Mouse (Mus musculus) MEL (cell line): ENCODE measurements around the gene Dock7. TPM values are rescaled to one million over a fixed set of nuclear protein-coding genes. Genes with fewer than 3 reads are reported as not detected.

Source experiments
- DNase-seq: peaks from one replicate; pipeline ENCODE4 v3.0.0; 2011; ENCODE audit warnings: low read depth, low spot score
- H3K27ac ChIP-seq: 2 replicates; pipeline ENCODE4 v1.5.1; 2012; ENCODE audit warnings: low read depth, mild to moderate bottlenecking, control low read depth, low read length, moderate library complexity; ENCODE audit not compliant: control insufficient read depth
- H3K27me3 ChIP-seq, 2 experiments: fragments of 150-350 bp in 1 of 2; sonication (generic) in 1 of 2; 2 replicates each; pipeline ENCODE4 v1.6.1; 2012; ENCODE audit warnings: low read length in 2 of 2, mild to moderate bottlenecking in 2 of 2, improper control_type of control experiment in 1 of 2, moderate library complexity in 1 of 2; ENCODE audit not compliant: insufficient read depth in 2 of 2, control insufficient read depth in 1 of 2
- H3K36me3 ChIP-seq, 2 experiments: 2 replicates each; pipeline ENCODE4 v1.6.1; 2012 to 2014; ENCODE audit warnings: low read length in 2 of 2, improper control_type of control experiment in 1 of 2, inconsistent platforms in 1 of 2, mild to moderate bottlenecking in 1 of 2; ENCODE audit not compliant: insufficient read depth in 2 of 2, control insufficient read depth in 1 of 2
- H3K4me1 ChIP-seq, 2 experiments: fragments of 150-350 bp in 1 of 2; sonication (generic) in 1 of 2; 2 replicates each; pipeline ENCODE4 v1.6.1; 2012; ENCODE audit warnings: low read length in 2 of 2, improper control_type of control experiment in 1 of 2, mild to moderate bottlenecking in 1 of 2; ENCODE audit not compliant: insufficient read depth in 2 of 2, control insufficient read depth in 1 of 2
- H3K4me3 ChIP-seq, 2 experiments: fragments of 150-350 bp in 1 of 2; sonication (generic) in 1 of 2; 2 replicates each; pipeline ENCODE4 v1.5.1; 2012; ENCODE audit warnings: low read depth in 2 of 2, low read length in 2 of 2, mild to moderate bottlenecking in 2 of 2, moderate library complexity in 2 of 2, control low read depth in 1 of 2, improper control_type of control experiment in 1 of 2; ENCODE audit not compliant: control insufficient read depth in 1 of 2, insufficient read depth in 1 of 2
- H3K79me2 ChIP-seq: 2 replicates; pipeline ENCODE4 v1.6.1; 2012; ENCODE audit warnings: mild to moderate bottlenecking, low read length, moderate library complexity; ENCODE audit not compliant: control insufficient read depth, poor library complexity, insufficient read depth
- H3K9ac ChIP-seq: 2 replicates; pipeline ENCODE4 v1.6.1; 2012; ENCODE audit warnings: low read depth, mild to moderate bottlenecking, control low read depth, low read length, moderate library complexity; ENCODE audit not compliant: control insufficient read depth, poor library complexity, severe bottlenecking
- H3K9me3 ChIP-seq: fragments of 150-350 bp; sonication (generic); replicated peaks from 2 replicates; pipeline ENCODE4 v1.6.1; 2012; ENCODE audit warnings: mild to moderate bottlenecking, low read length, improper control_type of control experiment, moderate library complexity; ENCODE audit not compliant: insufficient read depth
- CHD1 ChIP-seq: IDR thresholded peaks from 2 replicates; pipeline ENCODE4 v1.6.1; 2012; ENCODE audit warnings: low read depth, mild to moderate bottlenecking, inconsistent platforms, low read length, improper control_type of control experiment
- CTCF ChIP-seq, 3 experiments: IDR thresholded peaks in 2 of 3; conservative IDR thresholded peaks in 1 of 3; 2 replicates each; pipeline ENCODE4 v1.5.1; 2011 to 2012; ENCODE audit warnings: low read length in 3 of 3, low read depth in 2 of 3, mild to moderate bottlenecking in 2 of 3, improper control_type of control experiment in 1 of 3, inconsistent platforms in 1 of 3, mixed read lengths in 1 of 3, moderate library complexity in 1 of 3; ENCODE audit not compliant: control insufficient read depth in 1 of 3, insufficient read depth in 1 of 3, poor library complexity in 1 of 3, severe bottlenecking in 1 of 3
- E2F4 ChIP-seq: IDR thresholded peaks from 2 replicates; pipeline ENCODE4 v1.6.1; 2011; ENCODE audit warnings: low read depth, low read length, improper control_type of control experiment, borderline replicate concordance
- EP300 ChIP-seq, 2 experiments: IDR thresholded peaks; 2 replicates each; pipeline ENCODE4 v1.6.1; 2011; ENCODE audit warnings: improper control_type of control experiment in 2 of 2, low read length in 2 of 2, low read depth in 1 of 2, mild to moderate bottlenecking in 1 of 2
- ETS1 ChIP-seq: IDR thresholded peaks from 2 replicates; pipeline ENCODE4 v1.6.1; 2012; ENCODE audit warnings: low read depth, mild to moderate bottlenecking, inconsistent platforms, low read length, improper control_type of control experiment, moderate library complexity
- GABPA ChIP-seq: IDR thresholded peaks from 2 replicates; pipeline ENCODE4 v1.6.1; 2012; ENCODE audit warnings: low read depth, mild to moderate bottlenecking, inconsistent platforms, low read length, improper control_type of control experiment, moderate library complexity
- MAX ChIP-seq: IDR thresholded peaks from 2 replicates; pipeline ENCODE4 v1.6.1; 2011; ENCODE audit warnings: low read length, improper control_type of control experiment
- MAZ ChIP-seq: IDR thresholded peaks from 2 replicates; pipeline ENCODE4 v1.6.1; 2012; ENCODE audit warnings: low read depth, mild to moderate bottlenecking, inconsistent platforms, low read length, improper control_type of control experiment
- MYB ChIP-seq: IDR thresholded peaks from 2 replicates; pipeline ENCODE4 v1.6.1; 2011; ENCODE audit warnings: mild to moderate bottlenecking, low read depth, low read length, improper control_type of control experiment
- POLR2A ChIP-seq, 2 experiments: IDR thresholded peaks; 2 replicates each; pipeline ENCODE4 v1.6.1; 2011 to 2012; ENCODE audit warnings: low read length in 2 of 2, mild to moderate bottlenecking in 2 of 2, control low read depth in 1 of 2, improper control_type of control experiment in 1 of 2, low read depth in 1 of 2, moderate library complexity in 1 of 2; ENCODE audit not compliant: control insufficient read depth in 1 of 2, insufficient read depth in 1 of 2, poor library complexity in 1 of 2
- RAD21 ChIP-seq: IDR thresholded peaks from 2 replicates; pipeline ENCODE4 v1.6.1; 2011; ENCODE audit warnings: mild to moderate bottlenecking, low read depth, low read length, improper control_type of control experiment
- SIN3A ChIP-seq: IDR thresholded peaks from 2 replicates; pipeline ENCODE4 v1.6.1; 2012; ENCODE audit warnings: low read length, improper control_type of control experiment, inconsistent platforms
- TAL1 ChIP-seq: IDR thresholded peaks from 2 replicates; pipeline ENCODE4 v1.6.1; 2012; ENCODE audit warnings: mild to moderate bottlenecking, inconsistent platforms, low read length, moderate library complexity, mixed read lengths
- ZKSCAN1 ChIP-seq: IDR thresholded peaks from 2 replicates; pipeline ENCODE4 v1.6.1; 2012; ENCODE audit warnings: low read depth, mild to moderate bottlenecking, inconsistent platforms, low read length, improper control_type of control experiment, moderate library complexity
- polyA plus RNA-seq, 2 experiments: library from polyadenylated mRNA; stranded (reverse) in 1 of 2; unstranded in 1 of 2; fragments of >175 nt in 1 of 2; fragments of >200 nt in 1 of 2; gene quantifications; 2 replicates each; pipeline versions ENCODE4 v1.2.1 to v1.2.4; 2012; ENCODE audit warnings: low replicate concordance in 2 of 2, low read depth in 1 of 2; ENCODE audit not compliant: insufficient read length in 2 of 2, insufficient read depth in 1 of 2, missing spikeins in 1 of 2
- total RNA-seq: library from RNA; depleted of rRNA; stranded (reverse); fragments of 300-350 nt; gene quantifications from 2 replicates; pipeline ENCODE4 v1.2.3, GENCODE M21; 2012

Dock7 gene
- total and polyA plus RNA-seq, 3 experiments: 19.5 to 19.8 TPM; not detected in 1

GRCm38 (mm10) chr4:99163001-99163400, 42.3 kb upstream of the Dock7 start:
- no peak overlapping the region for H3K27ac ChIP-seq
- no peak overlapping the region for H3K9ac ChIP-seq
- no peak overlapping the region for H3K4me3 ChIP-seq
- H3K27me3 ChIP-seq: peaks cover 16% of the 10 kb centered on the region in 2 experiments
- no peak for DNase-seq
- no peaks in the 10 kb centered on the region for H3K4me1 ChIP-seq
- H3K79me2 ChIP-seq: no peaks in the 10 kb centered on the region
- no peaks in the 10 kb centered on the region for H3K9me3 ChIP-seq
- no peak for TF ChIP-seq GABPA
- no peaks in the 10 kb centered on the region for H3K36me3 ChIP-seq

GRCm38 (mm10) chr4:99161457-99161971, 40.8 kb upstream of the Dock7 start:
- peaks cover 14 to 16% of the 10 kb centered on the region in 2 experiments for H3K27me3 ChIP-seq
- H3K9ac ChIP-seq: no peak overlapping the region
- no peaks in the 10 kb centered on the region for H3K9me3 ChIP-seq
- peaks cover 0 to 5% of the 10 kb centered on the region in 2 experiments; a peak in 2 of 4 replicates for H3K4me1 ChIP-seq
- TF ChIP-seq ZKSCAN1 (no peak), CTCF (IDR thresholded peaks at IDR 0.05 in 2 of 3, conservative IDR thresholded peaks at IDR 0.05 in 1 of 3; ENCODE audit: control insufficient read depth in 1 of 3, insufficient read depth in 1 of 3, low read depth in 2 of 3, low read length in 3 of 3, poor library complexity in 1 of 3, severe bottlenecking in 1 of 3) (no peak), E2F4 (no peak), EP300 (IDR thresholded peaks at IDR 0.05; ENCODE audit: low read depth in 1 of 2, low read length in 2 of 2) (no peak), TAL1 (no peak), ETS1 (no peak), MYB (no peak), MAZ (no peak), RAD21 (no peak), MAX (no peak), POLR2A (IDR thresholded peaks at IDR 0.05; ENCODE audit: control insufficient read depth in 1 of 2, insufficient read depth in 1 of 2, low read depth in 1 of 2, low read length in 2 of 2, poor library complexity in 1 of 2) (no peak), SIN3A (no peak)
- H3K36me3 ChIP-seq: peaks cover 0 to 3% of the 10 kb centered on the region in 2 experiments; a peak in 2 of 4 replicates
- no peaks in the 10 kb centered on the region for H3K79me2 ChIP-seq
- no peak overlapping the region for H3K27ac ChIP-seq
- DNase-seq: no peak
- H3K4me3 ChIP-seq: no peak overlapping the region

- Histone ChIP-seq H3K4me3 (no peak overlapping the region), H3K79me2 (no peaks in the 10 kb centered on the region), H3K4me1 (peaks cover 0 to 6% of the 10 kb centered on the region in 2 experiments; a peak in 2 of 4 replicates), H3K27ac (no peak overlapping the region), H3K9me3 (no peaks in the 10 kb centered on the region), H3K36me3 (peaks cover 0 to 3% of the 10 kb centered on the region in 2 experiments; a peak in 2 of 4 replicates), H3K27me3 (peaks cover 10 to 14% of the 10 kb centered on the region in 2 experiments), H3K9ac (no peak overlapping the region)
- TF ChIP-seq CHD1: no peak
- no peak for DNase-seq
These were observed 40.2 kb upstream of the Dock7 start for GRCm38 (mm10) chr4:99160899-99161298.
